Mouse (Mus musculus): ENCODE data around the gene Rpl19.

GRCm38 (mm10) chr11:98000378-98001140, 26.0 kb upstream of the Rpl19 start:
- TF ChIP-seq POLR2A (IDR thresholded peaks at IDR 0.05; ENCODE audit: insufficient read length, low read depth) (no peak), USF1 (IDR thresholded peaks at IDR 0.05; ENCODE audit: low read depth) (no peak), MAX (IDR thresholded peaks at IDR 0.05; ENCODE audit: low read depth) (no peak), TCF12 (IDR thresholded peaks at IDR 0.05; ENCODE audit: insufficient read depth, poor library complexity, severe bottlenecking) (no peak), POLR2AphosphoS2 (IDR thresholded peaks at IDR 0.05; ENCODE audit: insufficient read length, low read depth) (peak; percentile 78), REST (IDR thresholded peaks at IDR 0.05; ENCODE audit: insufficient read depth, insufficient read length) (no peak)
